Mouse (Mus musculus) liver, postnatal 0 days (tissue): ENCODE results near the gene Ypel3. TPM values are rescaled to one million over a fixed set of nuclear protein-coding genes. Genes with fewer than 3 reads are reported as not detected.

Experiments used
- ATAC-seq: fragments of 200-750 bp; cut with Nextera tagmentation; 2 replicates; pipeline ENCODE4 v1.8.0; 2017; ENCODE audit warnings: mild to moderate bottlenecking, moderate library complexity
- DNase-seq: peaks from one replicate; pipeline ENCODE4 v3.0.0-alpha.2; 2016
- H3K27ac ChIP-seq: fragments of 300-500 bp; sonication (generic); 2 replicates; pipeline ENCODE4 v1.5.1; 2014; ENCODE audit warnings: antibody characterized with exemption, moderate library complexity, mild to moderate bottlenecking, low read depth
- H3K27me3 ChIP-seq: fragments of 300-500 bp; sonication (generic); 2 replicates; pipeline ENCODE4 v1.6.1; 2014; ENCODE audit warnings: low read length, control low read depth, mixed read lengths; ENCODE audit not compliant: insufficient read depth
- H3K36me3 ChIP-seq: fragments of 300-500 bp; sonication (generic); replicated peaks from 2 replicates; pipeline ENCODE4 v1.6.1; 2014; ENCODE audit warnings: mild to moderate bottlenecking, control low read depth, low read length, moderate library complexity, mixed read lengths; ENCODE audit not compliant: insufficient read depth
- H3K4me1 ChIP-seq: fragments of 300-500 bp; sonication (generic); 2 replicates; pipeline ENCODE4 v1.6.1; 2014; ENCODE audit warnings: antibody characterized with exemption, mild to moderate bottlenecking, control low read depth; ENCODE audit not compliant: insufficient read depth
- H3K4me2 ChIP-seq: fragments of 300-500 bp; sonication (generic); 2 replicates; pipeline ENCODE4 v1.6.1; 2014; ENCODE audit warnings: low read depth, mild to moderate bottlenecking, low read length, moderate library complexity, mixed read lengths
- H3K4me3 ChIP-seq: fragments of 300-500 bp; sonication (generic); 2 replicates; pipeline ENCODE4 v1.5.1; 2014; ENCODE audit warnings: low read depth, low read length
- H3K9ac ChIP-seq: fragments of 300-500 bp; sonication (generic); replicated peaks from 2 replicates; pipeline ENCODE4 v1.6.1; 2014; ENCODE audit warnings: mild to moderate bottlenecking, moderate library complexity
- H3K9me3 ChIP-seq: fragments of 300-500 bp; sonication (generic); 2 replicates; pipeline ENCODE4 v1.6.1; 2016; ENCODE audit warnings: mild to moderate bottlenecking, control low read depth, low read length, mixed read lengths
- CTCF ChIP-seq: sonication (generic); IDR thresholded peaks from 2 replicates; pipeline ENCODE4 v1.5.1; 2016; ENCODE audit warnings: antibody characterized with exemption, low read depth
- EP300 ChIP-seq: IDR thresholded peaks from 2 replicates; pipeline ENCODE4 v1.6.1; 2016; ENCODE audit warnings: antibody characterized with exemption, low read depth, mild to moderate bottlenecking
- WGBS: fragments of 180-500 bp; shearing (Covaris S2); extraction: QIAGEN DNeasy Blood & Tissue Kit; methylation state at CpG from one replicate; pipeline ENCODE4 v1.1.7; 2014; ENCODE audit not compliant: insufficient replicate concordance; 5-methylcytosine and 5-hydroxymethylcytosine counted together
- polyA plus RNA-seq: library from polyadenylated mRNA; unstranded; fragments of >200 nt; fragmentation: Nextera tagmentation; extraction: Ambion mirVana; gene quantifications from 2 replicates; pipeline ENCODE4 v1.2.1, GENCODE M21; 2015

Ypel3 gene
- polyA plus RNA-seq, 1 experiment from 2014 or later, result 65.0 TPM

- no peak overlapping the region for H3K4me2 ChIP-seq
- H3K27me3 ChIP-seq, result no peaks in the 10 kb centered on the region
- no peak overlapping the region for H3K27ac ChIP-seq
- H3K4me3 ChIP-seq, result no peak overlapping the region
- whole genome bisulfite sequencing, result 81% methylated on average over 16 of the region's 16 CpGs
- DNase-seq (no peak), ATAC-seq (no peak)
- H3K9ac ChIP-seq, result no peak overlapping the region
- H3K9me3 ChIP-seq, result no peaks in the 10 kb centered on the region
- H3K4me1 ChIP-seq, result peaks cover 38% of the 10 kb centered on the region
- no peak for TF ChIP-seq EP300
- TF ChIP-seq CTCF, result peak; percentile 21; the same call in 1 of the 2 replicates
- peaks cover 33% of the 10 kb centered on the region for H3K36me3 ChIP-seq
These were observed 18.9 kb downstream of the Ypel3 start for GRCm38 (mm10) chr7:126795387-126796317.

- peaks cover 37% of the 10 kb centered on the region for H3K4me1 ChIP-seq
- 76% methylated on average over 8 of the region's 8 CpGs for WGBS
- no peak for TF ChIP-seq EP300
- TF ChIP-seq CTCF, result peak; percentile 62
- no peak overlapping the region for H3K27ac ChIP-seq
- H3K27me3 ChIP-seq, result no peaks in the 10 kb centered on the region
- peak overlapping the region; percentile 90 for H3K4me2 ChIP-seq
- no peak for ATAC-seq
- H3K9me3 ChIP-seq, result no peaks in the 10 kb centered on the region
- H3K4me3 ChIP-seq, result no peak overlapping the region; the same call in 1 of the 2 replicates
- H3K9ac ChIP-seq, result no peak overlapping the region; the same call in 1 of the 2 replicates
- DNase-seq, result peak; percentile 64
- peaks cover 33% of the 10 kb centered on the region for H3K36me3 ChIP-seq
These were observed 19.7 kb downstream of the Ypel3 start for GRCm38 (mm10) chr7:126796350-126796932.

GRCm38 (mm10) chr7:126797411-126798126 lies 20.8 kb downstream of the Ypel3 start, which contains the start of gene Fam57b:
Gene Fam57b, plus strand, starts transcription at chr7:126797668.
- ATAC-seq (no peak), DNase-seq (peak; percentile 41)
- peaks cover 37% of the 10 kb centered on the region for H3K4me1 ChIP-seq
- peak within 1 kb of the TSS; percentile 90 for H3K4me2 ChIP-seq
- peak within 1 kb of the TSS; percentile 87 for H3K4me3 ChIP-seq
- no peaks in the 10 kb centered on the region for H3K27me3 ChIP-seq
- H3K27ac ChIP-seq, result peak within 1 kb of the TSS; percentile 97
- TF ChIP-seq CTCF (no peak), EP300 (no peak)
- H3K9me3 ChIP-seq, result no peaks in the 10 kb centered on the region
- WGBS, result 20% methylated on average over 21 of the region's 21 CpGs
- peak within 1 kb of the TSS; percentile 86 for H3K9ac ChIP-seq
- H3K36me3 ChIP-seq, result peaks cover 33% of the 10 kb centered on the region

- TF ChIP-seq EP300 (peak; percentile 28; the same call in 1 of the 2 replicates), CTCF (no peak)
- under 1% methylated on average over 40 of the region's 40 CpGs for WGBS
- Histone ChIP-seq H3K27ac (peak overlapping the region; percentile 97), H3K4me1 (peaks cover 30% of the 10 kb centered on the region), H3K9ac (peak overlapping the region; percentile 86), H3K4me3 (peak overlapping the region; percentile 87), H3K4me2 (peak overlapping the region; percentile 90), H3K9me3 (no peaks in the 10 kb centered on the region), H3K36me3 (peaks cover 33% of the 10 kb centered on the region), H3K27me3 (no peaks in the 10 kb centered on the region)
- DNase-seq (no peak), ATAC-seq (peak; percentile 21)
These were observed 21.6 kb downstream of the Ypel3 start for GRCm38 (mm10) chr7:126798127-126799049.

GRCm38 (mm10) chr7:126799050-126799467 lies 22.3 kb downstream of the Ypel3 start:
- Histone ChIP-seq H3K27ac (peak overlapping the region; percentile 97), H3K4me2 (peak overlapping the region; percentile 90), H3K36me3 (peaks cover 32% of the 10 kb centered on the region), H3K27me3 (no peaks in the 10 kb centered on the region), H3K9me3 (no peaks in the 10 kb centered on the region), H3K4me1 (peaks cover 30% of the 10 kb centered on the region), H3K4me3 (peak overlapping the region; percentile 87), H3K9ac (peak overlapping the region; percentile 86)
- DNase-seq (peak; percentile 94), ATAC-seq (peak; percentile 93)
- WGBS, result under 1% methylated on average over 30 of the region's 36 CpGs
- TF ChIP-seq CTCF, result peak; percentile 55
- TF ChIP-seq EP300, result no peak
